In the genomic region with DNA sequence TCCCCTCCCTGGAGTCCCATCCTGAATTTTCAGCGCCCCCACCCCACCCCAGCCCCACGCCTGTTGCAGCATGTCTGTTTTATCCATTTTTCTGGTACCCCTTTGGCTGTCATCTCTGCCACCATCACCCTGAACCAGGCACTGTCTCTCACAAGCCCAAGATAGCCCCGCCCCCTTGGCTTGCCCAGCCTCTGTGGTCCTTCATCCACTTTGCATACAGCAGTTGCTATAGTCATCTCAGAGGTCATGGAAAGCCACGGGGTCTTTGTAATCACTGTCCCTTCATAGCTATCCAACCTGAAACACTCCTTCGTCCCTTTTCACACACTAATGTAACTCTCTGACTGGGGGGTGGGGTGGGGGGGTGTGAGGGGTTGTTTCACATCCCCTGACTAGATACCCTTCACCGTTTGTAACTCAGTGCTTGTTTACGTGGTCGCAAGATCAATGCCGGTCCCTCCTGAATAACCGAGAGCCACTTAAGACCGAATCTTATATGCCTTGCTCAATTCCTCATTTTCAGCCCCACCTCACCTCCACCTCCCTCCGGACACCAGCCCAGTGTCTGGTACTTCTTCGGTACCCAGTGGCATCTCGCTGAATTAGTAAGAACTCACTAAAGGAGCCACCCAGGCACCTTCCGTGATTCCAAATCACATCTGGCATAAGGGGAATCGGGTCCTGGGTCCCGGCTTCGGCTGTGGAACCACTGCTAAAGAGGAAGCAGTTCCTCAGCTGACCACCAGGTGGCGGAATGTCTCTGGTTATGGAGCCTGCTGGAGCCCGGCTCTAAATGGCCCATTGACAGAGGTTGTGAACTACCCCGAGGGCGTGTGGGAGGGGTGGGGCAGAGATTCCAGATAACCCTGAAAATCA, we compare ENCODE assay signal across 8 mouse cellular contexts. TPM values are rescaled to one million over a fixed set of nuclear protein-coding genes. Genes with fewer than 3 reads are reported as not detected.
DNase-seq lines count a peak whose midpoint lies in the region; TF ChIP-seq lines count a peak whose summit lies in the region.

No protein-coding gene starts in this region.

- peaks cover 82% of the 10 kb centered on the region for H3K27me3 ChIP-seq in megakaryocyte, embryonic 14.5 days (replicated peaks)

- TF ChIP-seq POLR2A in cortical plate, adult 2 months (IDR thresholded peaks at IDR 0.05; ENCODE audit: extremely low read depth, insufficient read depth, low read length) = no peak

- no peak overlapping the region for H3K4me3 ChIP-seq in cortical plate, adult 2 months (ENCODE audit: insufficient read depth, low read length)
- H3K4me3 ChIP-seq in megakaryocyte, embryonic 14.5 days (replicated peaks) = peak overlapping the region; percentile 79

- DNase-seq in ZHBTc4 (ENCODE audit: low read depth, low spot score) = peak; percentile 96
- DNase-seq in gastrocnemius, postnatal 10 days = peak; percentile 93
- DNase-seq in induced T-regulatory cell, adult 2 months (ENCODE audit: low read depth) = peak; percentile 92
- peak; percentile 62 to 81 for DNase-seq in left cerebral cortex, adult 8-10 months (ENCODE audit: low spot score in 2 of 2)
- peak; percentile 86 to 92 for DNase-seq in right cerebral cortex, adult 2 months (ENCODE audit: low spot score in 2 of 2)
- peak; percentile 75 for DNase-seq in urinary bladder, postnatal 10 days (ENCODE audit: low spot score)

- no peaks in the 10 kb centered on the region for H3K36me3 ChIP-seq in megakaryocyte, embryonic 14.5 days (replicated peaks; ENCODE audit: low read length)

- no peak overlapping the region for H3K27ac ChIP-seq in cortical plate, adult 2 months (ENCODE audit: insufficient read depth, low read length)

- peak; percentile 80 for TF ChIP-seq CTCF in cortical plate, adult 2 months (IDR thresholded peaks at IDR 0.05; ENCODE audit: extremely low read depth, insufficient read depth, low read length)

- H3K9me3 ChIP-seq in megakaryocyte, embryonic 14.5 days = no peaks in the 10 kb centered on the region

- no peaks in the 10 kb centered on the region for H3K4me1 ChIP-seq in cortical plate, adult 2 months (ENCODE audit: control insufficient read depth, insufficient read depth, low read length)
- H3K4me1 ChIP-seq in megakaryocyte, embryonic 14.5 days = peaks cover 17% of the 10 kb centered on the region

RNA-seq across cellular contexts. Expression of a gene that starts 19.2 kb away (rescaled TPM):
- polyA plus RNA-seq in cortical plate, adult 2 months (2012; rRNA removed) = 1.7 and 2.1 TPM in 2 replicates
- 1 to 10 TPM; 2.1 to 2.5 TPM for total RNA-seq in gastrocnemius, postnatal 10 days (2021)
- 1 to 10 TPM; 1.1 to 2.4 (median 1.5) TPM for total RNA-seq in left cerebral cortex, adult 8-10 months (2022)
- polyA plus RNA-seq in megakaryocyte, embryonic 14.5 days (2012; ENCODE audit: insufficient read depth, low replicate concordance) = 1.5 and 2.1 TPM in 2 replicates

RNA-seq across cellular contexts. Expression of a gene that starts 51.8 kb away (rescaled TPM):
- 58.0 and 69.6 TPM in 2 replicates for polyA plus RNA-seq in cortical plate, adult 2 months (2012; rRNA removed)
- 10 to 100 TPM; 15.1 to 17.6 TPM for total RNA-seq in gastrocnemius, postnatal 10 days (2021)
- total RNA-seq in left cerebral cortex, adult 8-10 months (2022) = 10 to 100 TPM; 33.0 to 39.0 (median 35.4) TPM
- 38.6 and 56.2 TPM in 2 replicates for polyA plus RNA-seq in megakaryocyte, embryonic 14.5 days (2012; ENCODE audit: insufficient read depth, low replicate concordance)
